Mouse (Mus musculus) CH12.LX (cell line): ENCODE data around the gene Fcgr4.

Experiments
- CTCF ChIP-seq, 2 experiments: IDR thresholded peaks in 1 of 2; conservative IDR thresholded peaks in 1 of 2; 2 replicates each; pipeline ENCODE4 v1.5.1; 2011 to 2012; ENCODE audit warnings: low read depth in 2 of 2, low read length in 2 of 2, improper control_type of control experiment in 1 of 2, inconsistent platforms in 1 of 2, mild to moderate bottlenecking in 1 of 2, moderate library complexity in 1 of 2
- RCOR1 ChIP-seq: conservative IDR thresholded peaks from 2 replicates; pipeline ENCODE4 v1.6.1; 2012; ENCODE audit warnings: low read depth, mild to moderate bottlenecking, inconsistent platforms, low read length, improper control_type of control experiment
- SMC3 ChIP-seq: IDR thresholded peaks from 2 replicates; pipeline ENCODE4 v1.6.1; 2011; ENCODE audit warnings: low read depth, low read length, improper control_type of control experiment

DNA sequence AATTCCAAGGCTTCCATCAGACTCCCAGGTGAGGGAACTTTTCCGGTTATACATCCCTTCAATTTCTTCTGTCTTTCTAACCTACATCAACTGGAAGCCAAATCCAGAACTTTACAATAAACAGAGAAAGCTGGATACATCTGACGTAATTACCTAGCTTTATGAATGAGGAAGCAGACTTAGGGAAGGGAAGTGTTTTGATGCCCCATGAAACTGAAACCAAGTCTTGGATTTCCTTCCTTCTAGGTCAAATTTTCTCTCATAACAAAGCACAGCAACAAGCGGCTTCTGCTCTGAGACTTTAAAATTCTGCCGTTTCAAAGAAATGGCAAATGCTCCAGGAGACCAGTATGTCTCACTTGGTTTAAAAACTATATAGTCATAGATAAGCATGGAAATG, 12.4 kb upstream of the Fcgr4 start:
- 0 out of 2 replicates have a peak, but pooled peaks have one; percentile 32 for TF ChIP-seq RCOR1
- no peak for TF ChIP-seq CTCF (conservative IDR thresholded peaks at IDR 0.05 in 1 of 2, IDR thresholded peaks at IDR 0.05 in 1 of 2; ENCODE audit: low read depth in 2 of 2, low read length in 2 of 2)
- no peak for TF ChIP-seq SMC3
